Mouse (Mus musculus) myocyte (in vitro differentiated cells): ENCODE results near the gene Zfp428.

Experiments
- CEBPB ChIP-seq: IDR thresholded peaks from 2 replicates; pipeline ENCODE4 v1.6.1; 2011; ENCODE audit warnings: mild to moderate bottlenecking, moderate library complexity; ENCODE audit not compliant: poor library complexity, insufficient read depth, severe bottlenecking
- E2F4 ChIP-seq: IDR thresholded peaks from one replicate; pipeline ENCODE4 v1.6.1; 2011; ENCODE audit warnings: mild to moderate bottlenecking, control low read depth, moderate library complexity; ENCODE audit not compliant: insufficient read depth
- MAX ChIP-seq: IDR thresholded peaks from one replicate; pipeline ENCODE4 v1.6.1; 2011; ENCODE audit warnings: low read depth, mild to moderate bottlenecking, control low read depth
- MYOG ChIP-seq, 3 experiments: IDR thresholded peaks; one replicate each; pipeline ENCODE4 v1.6.1; 2011; ENCODE audit warnings: control low read depth in 2 of 3, low read depth in 2 of 3, mild to moderate bottlenecking in 2 of 3; ENCODE audit not compliant: insufficient read length in 2 of 3, control insufficient read depth in 1 of 3, insufficient read depth in 1 of 3
- POLR2A ChIP-seq: IDR thresholded peaks from one replicate; pipeline ENCODE4 v1.6.1; 2011; ENCODE audit warnings: low read depth, mild to moderate bottlenecking, control low read depth, moderate library complexity; ENCODE audit not compliant: insufficient read length
- POLR2AphosphoS2 ChIP-seq: IDR thresholded peaks from one replicate; pipeline ENCODE4 v1.6.1; 2011; ENCODE audit warnings: low read depth, control low read depth; ENCODE audit not compliant: insufficient read length
- TCF12 ChIP-seq: IDR thresholded peaks from one replicate; pipeline ENCODE4 v1.6.1; 2011; ENCODE audit warnings: mild to moderate bottlenecking, control low read depth; ENCODE audit not compliant: poor library complexity, insufficient read depth, severe bottlenecking
- USF1 ChIP-seq: IDR thresholded peaks from one replicate; pipeline ENCODE4 v1.6.1; 2011; ENCODE audit warnings: low read depth, mild to moderate bottlenecking, control low read depth, moderate library complexity

- no peak for TF ChIP-seq POLR2A
- TF ChIP-seq USF1 = no peak
- no peak for TF ChIP-seq CEBPB
- no peak for TF ChIP-seq MYOG (IDR thresholded peaks at IDR 0.05; ENCODE audit: control insufficient read depth in 1 of 3, insufficient read depth in 1 of 3, insufficient read length in 2 of 3, low read depth in 2 of 3)
- TF ChIP-seq MAX = no peak
- TF ChIP-seq E2F4 = no peak
- no peak for TF ChIP-seq TCF12
- no peak for TF ChIP-seq POLR2AphosphoS2
These were observed 914 bp downstream of the Zfp428 start for GRCm38 (mm10) chr7:24507726-24508114.
